Mouse (Mus musculus) cerebellum, adult 2 months (tissue): ENCODE measurements around the gene Mcf2l.

Source experiments
- CTCF ChIP-seq: fragments of 200-500 bp; IDR thresholded peaks from 2 replicates; pipeline ENCODE4 v1.5.1; 2011; ENCODE audit warnings: low read depth, mild to moderate bottlenecking, control low read depth, low read length, moderate library complexity, borderline replicate concordance; ENCODE audit not compliant: insufficient read depth
- POLR2A ChIP-seq: fragments of 200-500 bp; IDR thresholded peaks from 2 replicates; pipeline ENCODE4 v1.6.1; 2011; ENCODE audit warnings: low read length, control low read depth, borderline replicate concordance; ENCODE audit not compliant: insufficient read depth

GRCm38 (mm10) chr8:12925051-12925450, 51.4 kb downstream of the Mcf2l start:
- TF ChIP-seq POLR2A, result no peak
- no peak for TF ChIP-seq CTCF
